Mouse (Mus musculus): ENCODE data around the gene Mamstr. TPM values are rescaled to one million over a fixed set of nuclear protein-coding genes. Genes with fewer than 3 reads are reported as not detected.

Mamstr gene
- polyA plus RNA-seq, 1 experiment from 2014 or later, result 1.3 TPM

DNA sequence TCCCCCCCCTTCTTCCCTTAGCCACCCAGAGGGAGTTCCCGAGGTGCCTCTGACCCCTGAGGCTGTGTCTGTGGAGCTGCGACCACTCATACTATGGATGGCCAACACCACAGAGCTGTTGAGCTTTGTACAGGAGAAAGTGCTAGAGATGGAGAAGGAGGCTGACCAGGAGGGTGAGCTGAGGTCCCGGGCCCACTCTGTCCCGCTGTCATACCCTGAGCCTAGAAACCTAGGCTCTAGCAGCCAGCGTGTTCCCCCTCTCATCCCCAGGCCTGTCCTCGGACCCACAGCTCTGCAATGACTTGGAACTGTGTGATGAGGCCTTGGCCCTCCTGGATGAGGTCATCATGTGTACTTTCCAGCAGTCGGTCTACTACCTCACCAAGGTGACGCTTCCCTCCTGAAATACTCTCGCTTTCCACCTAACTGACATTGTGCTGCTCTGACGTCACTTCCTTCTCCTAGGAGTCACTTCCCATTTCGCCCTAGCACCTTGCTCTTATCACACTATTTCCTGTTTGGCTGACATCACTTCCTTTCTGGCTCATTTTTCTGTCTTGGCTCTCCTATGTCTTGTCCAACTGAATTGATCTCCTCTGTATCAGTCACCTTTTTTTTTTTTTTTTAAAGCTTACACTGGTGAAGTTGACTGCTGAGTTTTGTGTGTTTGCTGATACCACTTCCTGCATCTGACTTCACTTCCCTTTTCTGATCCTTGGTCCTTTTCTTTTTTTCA is 4.7 kb upstream of the Mamstr start:
- no peak overlapping the region for H3K9ac ChIP-seq (ENCODE audit: low read depth, low read length)
- WGBS (ENCODE audit: insufficient replicate concordance), result 40% methylated on average over 11 of the region's 11 CpGs
- H3K9me3 ChIP-seq (replicated peaks; ENCODE audit: control insufficient read depth, low read length), result no peaks in the 10 kb centered on the region
- H3K4me3 ChIP-seq (ENCODE audit: low read depth, low read length), result no peak overlapping the region
- H3K27ac ChIP-seq (ENCODE audit: low read length), result 0 out of 2 replicates have a peak overlapping the region, but pooled peaks have one; percentile 21
- no peak overlapping the region for H3K4me2 ChIP-seq (ENCODE audit: low read depth, low read length)
- no peaks in the 10 kb centered on the region; the same call in 1 of the 2 replicates for H3K4me1 ChIP-seq (ENCODE audit: control insufficient read depth, low read depth, low read length)
- no peaks in the 10 kb centered on the region for H3K36me3 ChIP-seq (ENCODE audit: control insufficient read depth, insufficient read depth)
- peak; percentile 22; the same call in 1 of the 2 replicates for ATAC-seq (ENCODE audit: low read depth)
- peaks cover 2% of the 10 kb centered on the region for H3K27me3 ChIP-seq (ENCODE audit: control insufficient read depth, insufficient read depth, low read depth, low read length)

DNA sequence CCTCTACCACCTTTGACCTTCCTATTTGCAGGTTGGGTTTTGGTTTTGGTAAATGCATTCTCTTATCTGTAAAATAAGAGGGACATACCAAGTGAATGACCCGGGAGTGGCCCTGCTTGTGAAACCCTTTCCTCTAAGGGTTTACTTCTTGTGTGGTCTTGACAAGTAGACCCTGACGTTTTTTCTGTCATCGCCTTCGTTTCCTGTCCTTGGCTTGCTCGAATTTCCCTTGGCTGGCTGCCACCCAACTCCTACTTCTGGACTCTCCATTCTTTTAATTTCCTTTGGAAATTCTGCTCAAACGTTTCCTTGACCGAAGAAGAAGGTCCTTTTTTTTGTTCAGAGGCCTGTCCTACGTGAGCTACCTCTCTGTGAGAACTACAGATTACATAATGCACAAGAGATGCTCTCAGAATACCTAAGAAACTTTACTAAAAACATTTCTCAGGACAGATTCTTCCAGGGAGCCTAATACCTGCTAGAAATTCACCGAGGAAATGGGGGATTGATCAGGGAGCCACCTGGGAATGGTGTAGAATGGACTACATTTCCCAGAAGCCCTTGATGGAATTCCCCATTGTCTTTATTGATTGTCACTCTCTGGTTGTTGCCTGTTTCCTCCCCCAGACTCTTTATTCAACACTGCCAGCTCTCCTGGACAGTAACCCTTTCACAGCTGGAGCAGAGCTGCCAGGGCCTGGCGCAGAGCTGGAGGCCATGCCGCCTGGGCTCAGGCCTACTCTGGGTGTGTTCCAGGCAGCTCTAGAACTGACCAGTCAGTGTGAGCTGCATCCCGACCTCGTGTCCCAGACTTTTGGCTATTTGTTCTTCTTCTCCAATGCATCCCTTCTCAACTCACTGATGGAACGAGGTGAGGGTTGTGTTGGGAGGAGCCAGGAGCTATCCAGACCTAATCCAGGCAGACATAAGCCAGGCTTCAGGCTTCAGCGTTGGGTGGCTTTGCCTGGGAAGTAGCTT is 3.8 kb upstream of the Mamstr start:
- H3K9me3 ChIP-seq (replicated peaks; ENCODE audit: control insufficient read depth, low read length), result no peaks in the 10 kb centered on the region
- 46% methylated on average over 15 of the region's 15 CpGs for WGBS (ENCODE audit: insufficient replicate concordance)
- no peaks in the 10 kb centered on the region; the same call in 1 of the 2 replicates for H3K4me1 ChIP-seq (ENCODE audit: control insufficient read depth, low read depth, low read length)
- no peak overlapping the region for H3K4me3 ChIP-seq (ENCODE audit: low read depth, low read length)
- H3K4me2 ChIP-seq (ENCODE audit: low read depth, low read length), result no peak overlapping the region
- H3K36me3 ChIP-seq (ENCODE audit: control insufficient read depth, insufficient read depth), result no peaks in the 10 kb centered on the region
- H3K27me3 ChIP-seq (ENCODE audit: control insufficient read depth, insufficient read depth, low read depth, low read length), result no peaks in the 10 kb centered on the region; the same call in 1 of the 2 replicates
- H3K9ac ChIP-seq (ENCODE audit: low read depth, low read length), result no peak overlapping the region
- H3K27ac ChIP-seq (ENCODE audit: low read length), result peak overlapping the region; percentile 25; the same call in 1 of the 2 replicates
- ATAC-seq (ENCODE audit: low read depth), result no peak

- no peaks in the 10 kb centered on the region for H3K36me3 ChIP-seq (ENCODE audit: control insufficient read depth, insufficient read depth)
- no peak overlapping the region for H3K4me2 ChIP-seq (ENCODE audit: low read depth, low read length)
- H3K27ac ChIP-seq (ENCODE audit: low read length), result no peak overlapping the region
- no peaks in the 10 kb centered on the region for H3K9me3 ChIP-seq (replicated peaks; ENCODE audit: control insufficient read depth, low read length)
- H3K9ac ChIP-seq (ENCODE audit: low read depth, low read length), result no peak overlapping the region
- no peak for ATAC-seq (ENCODE audit: low read depth)
- H3K4me3 ChIP-seq (ENCODE audit: low read depth, low read length), result no peak overlapping the region
- WGBS (ENCODE audit: insufficient replicate concordance), result 66% methylated on average over 6 of the region's 6 CpGs
- H3K27me3 ChIP-seq (ENCODE audit: control insufficient read depth, insufficient read depth, low read depth, low read length), result no peaks in the 10 kb centered on the region
- H3K4me1 ChIP-seq (ENCODE audit: control insufficient read depth, low read depth, low read length), result no peaks in the 10 kb centered on the region; the same call in 1 of the 2 replicates
Observed at GRCm38 (mm10) chr7:45637710-45638109, 2.1 kb upstream of the Mamstr start.

DNA sequence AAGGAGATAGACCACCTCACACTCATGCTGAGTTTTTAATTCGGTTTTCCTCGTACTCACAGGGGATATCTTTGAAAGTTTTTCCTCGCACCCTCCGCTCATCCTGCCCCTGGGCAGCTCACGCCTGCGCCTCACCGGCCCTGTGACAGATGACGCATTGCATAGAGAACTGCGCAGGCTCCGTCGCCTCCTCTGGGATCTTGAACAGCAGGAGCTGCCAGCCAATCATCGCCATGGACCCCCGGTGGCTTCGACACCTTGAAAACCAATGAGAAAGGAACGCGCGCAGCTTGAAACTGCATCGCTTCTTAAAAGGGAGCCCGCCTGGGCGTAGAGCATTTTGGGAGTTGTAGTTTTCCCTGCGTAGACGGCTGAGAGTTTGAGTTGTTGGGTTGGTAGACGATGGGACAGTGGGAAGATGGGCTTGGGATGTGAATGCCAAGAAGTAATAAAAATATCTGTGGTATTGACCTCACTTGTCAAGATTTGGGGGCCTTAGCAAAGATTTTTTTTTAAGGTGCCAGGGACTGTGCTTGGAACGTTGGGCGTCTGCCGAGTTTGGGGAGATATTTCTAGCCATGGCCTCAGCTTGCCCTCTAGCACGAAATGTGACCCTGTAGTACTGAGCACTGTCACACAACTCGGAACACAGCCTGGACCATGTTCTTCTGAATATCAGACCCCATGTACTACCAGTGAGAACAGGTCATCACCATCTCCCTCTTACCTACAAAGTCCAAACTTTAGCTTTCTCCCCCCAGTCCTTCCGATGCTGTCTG is 965 bp upstream of the Mamstr start:
- WGBS (ENCODE audit: insufficient replicate concordance), result 63% methylated on average over 29 of the region's 29 CpGs
- H3K27ac ChIP-seq (ENCODE audit: low read length), result no peak overlapping the region
- no peaks in the 10 kb centered on the region for H3K9me3 ChIP-seq (replicated peaks; ENCODE audit: control insufficient read depth, low read length)
- no peaks in the 10 kb centered on the region for H3K36me3 ChIP-seq (ENCODE audit: control insufficient read depth, insufficient read depth)
- peak overlapping the region; percentile 6; the same call in 1 of the 2 replicates for H3K4me2 ChIP-seq (ENCODE audit: low read depth, low read length)
- H3K27me3 ChIP-seq (ENCODE audit: control insufficient read depth, insufficient read depth, low read depth, low read length), result no peaks in the 10 kb centered on the region
- H3K4me3 ChIP-seq (ENCODE audit: low read depth, low read length), result no peak overlapping the region
- no peak overlapping the region for H3K9ac ChIP-seq (ENCODE audit: low read depth, low read length)
- ATAC-seq (ENCODE audit: low read depth), result peak; percentile 75
- peaks cover 6% of the 10 kb centered on the region; the same call in 1 of the 2 replicates for H3K4me1 ChIP-seq (ENCODE audit: control insufficient read depth, low read depth, low read length)

DNA sequence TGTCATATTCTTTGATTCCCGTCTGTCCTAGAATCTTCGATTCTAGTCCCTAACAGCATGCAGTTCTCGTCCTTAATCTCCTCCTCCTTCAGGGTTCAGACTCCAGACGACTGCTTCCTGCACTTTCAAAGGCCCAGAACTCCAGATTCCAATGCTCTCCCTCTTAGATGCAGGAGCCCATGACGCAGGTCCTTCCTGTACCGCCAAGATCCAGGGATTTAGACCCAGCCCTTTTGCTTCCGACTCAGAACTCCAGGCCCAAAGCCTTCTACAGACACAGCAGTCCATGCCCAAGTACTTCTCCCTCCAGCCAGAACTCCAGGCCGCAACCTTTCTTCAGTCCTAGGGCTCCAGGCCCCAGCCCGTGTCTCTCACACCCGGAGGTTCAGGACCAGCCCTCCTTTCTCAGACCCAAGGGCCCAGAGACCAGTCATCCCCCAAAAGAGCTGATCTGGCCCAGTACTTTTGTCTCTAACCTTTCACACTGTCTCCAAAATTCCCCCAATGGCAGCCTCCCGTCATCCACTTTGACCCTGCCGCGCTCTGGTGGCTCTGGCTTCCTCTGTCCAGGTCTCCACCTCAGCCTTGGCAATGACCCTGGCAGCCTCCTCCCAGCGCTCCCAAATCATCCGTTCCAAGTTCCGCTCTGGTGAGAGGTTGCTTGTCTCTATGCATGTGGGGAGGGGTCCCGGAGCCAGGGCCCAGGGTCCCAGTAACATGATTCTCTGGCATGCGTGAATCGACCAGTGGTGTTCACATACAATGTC is 597 bp downstream of the Mamstr start:
- H3K4me3 ChIP-seq (ENCODE audit: low read depth, low read length), result no peak overlapping the region
- no peak overlapping the region for H3K27ac ChIP-seq (ENCODE audit: low read length)
- no peak for ATAC-seq (ENCODE audit: low read depth)
- H3K4me1 ChIP-seq (ENCODE audit: control insufficient read depth, low read depth, low read length), result peaks cover 7% of the 10 kb centered on the region; the same call in 1 of the 2 replicates
- no peaks in the 10 kb centered on the region for H3K9me3 ChIP-seq (replicated peaks; ENCODE audit: control insufficient read depth, low read length)
- no peak overlapping the region for H3K9ac ChIP-seq (ENCODE audit: low read depth, low read length)
- H3K4me2 ChIP-seq (ENCODE audit: low read depth, low read length), result no peak overlapping the region
- 68% methylated on average over 19 of the region's 19 CpGs for WGBS (ENCODE audit: insufficient replicate concordance)
- peaks cover 6% of the 10 kb centered on the region; the same call in 1 of the 2 replicates for H3K27me3 ChIP-seq (ENCODE audit: control insufficient read depth, insufficient read depth, low read depth, low read length)
- H3K36me3 ChIP-seq (ENCODE audit: control insufficient read depth, insufficient read depth), result no peaks in the 10 kb centered on the region

GRCm38 (mm10) chr7:45641391-45642040 is 1.7 kb downstream of the Mamstr start:
- no peak overlapping the region for H3K9ac ChIP-seq (ENCODE audit: low read depth, low read length)
- H3K27ac ChIP-seq (ENCODE audit: low read length), result no peak overlapping the region
- ATAC-seq (ENCODE audit: low read depth), result no peak
- no peaks in the 10 kb centered on the region for H3K36me3 ChIP-seq (ENCODE audit: control insufficient read depth, insufficient read depth)
- H3K9me3 ChIP-seq (replicated peaks; ENCODE audit: control insufficient read depth, low read length), result no peaks in the 10 kb centered on the region
- H3K4me3 ChIP-seq (ENCODE audit: low read depth, low read length), result no peak overlapping the region
- H3K27me3 ChIP-seq (ENCODE audit: control insufficient read depth, insufficient read depth, low read depth, low read length), result peaks cover 6% of the 10 kb centered on the region; the same call in 1 of the 2 replicates
- 58% methylated on average over 17 of the region's 17 CpGs for WGBS (ENCODE audit: insufficient replicate concordance)
- no peak overlapping the region for H3K4me2 ChIP-seq (ENCODE audit: low read depth, low read length)
- peaks cover 7% of the 10 kb centered on the region; the same call in 1 of the 2 replicates for H3K4me1 ChIP-seq (ENCODE audit: control insufficient read depth, low read depth, low read length)

DNA sequence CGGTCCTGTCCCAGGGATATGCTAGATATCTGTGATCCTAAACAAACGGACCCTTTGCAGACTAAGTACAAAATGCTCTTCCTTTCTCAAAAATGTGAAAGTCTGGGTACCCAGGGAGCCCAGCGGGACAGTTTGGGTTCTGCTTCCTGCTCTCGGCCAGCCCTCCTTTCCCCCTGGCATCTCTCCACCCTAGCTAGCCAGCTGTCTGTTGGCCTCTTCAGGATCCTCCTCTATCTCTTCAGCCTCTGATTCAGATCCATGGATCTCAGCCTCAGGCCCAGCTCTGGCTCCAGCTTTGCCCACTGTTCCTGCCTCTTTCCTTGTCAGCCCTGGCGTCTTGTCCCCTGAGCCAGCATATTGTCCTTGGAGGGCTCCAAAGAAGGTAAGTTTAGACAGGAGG is 2.3 kb downstream of the Mamstr start:
- no peak overlapping the region for H3K9ac ChIP-seq (ENCODE audit: low read depth, low read length)
- no peak overlapping the region for H3K4me2 ChIP-seq (ENCODE audit: low read depth, low read length)
- peaks cover 7% of the 10 kb centered on the region; the same call in 1 of the 2 replicates for H3K4me1 ChIP-seq (ENCODE audit: control insufficient read depth, low read depth, low read length)
- 67% methylated on average over 5 of the region's 5 CpGs for WGBS (ENCODE audit: insufficient replicate concordance)
- no peak overlapping the region for H3K27ac ChIP-seq (ENCODE audit: low read length)
- no peak for ATAC-seq (ENCODE audit: low read depth)
- no peak overlapping the region for H3K4me3 ChIP-seq (ENCODE audit: low read depth, low read length)
- peaks cover 6% of the 10 kb centered on the region; the same call in 1 of the 2 replicates for H3K27me3 ChIP-seq (ENCODE audit: control insufficient read depth, insufficient read depth, low read depth, low read length)
- H3K9me3 ChIP-seq (replicated peaks; ENCODE audit: control insufficient read depth, low read length), result no peaks in the 10 kb centered on the region
- H3K36me3 ChIP-seq (ENCODE audit: control insufficient read depth, insufficient read depth), result no peaks in the 10 kb centered on the region

Data from liver, embryonic 16.5 days (tissue).